29 mouse cellular contexts compared by ENCODE assay signal in the genomic region with DNA sequence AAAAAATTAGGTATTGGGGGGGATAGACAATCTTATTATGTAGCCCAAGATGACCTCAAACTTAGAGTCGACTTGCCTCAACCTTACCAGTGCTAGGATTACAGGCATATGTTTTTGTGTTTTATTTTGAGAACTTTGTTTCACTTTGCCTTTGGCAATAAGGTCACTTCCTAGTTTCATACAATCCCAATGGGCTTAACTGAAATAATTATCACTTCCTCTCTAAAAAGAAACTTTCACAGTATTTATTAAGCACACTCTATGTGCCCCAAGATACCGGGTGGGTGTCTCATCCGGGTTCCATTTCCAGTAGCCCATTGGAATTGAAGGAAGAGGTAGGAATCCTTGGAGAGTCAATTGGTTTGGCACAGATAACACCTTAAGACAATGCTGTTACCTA. TPM values are rescaled to one million over a fixed set of nuclear protein-coding genes. Genes with fewer than 3 reads are reported as not detected.
DNase-seq lines count a peak whose midpoint lies in the region; ATAC-seq lines count a peak whose summit lies in the region.
"Had no signal": no experiment of that assay in that cellular context is flagged by ENCODE, and none has a peak within 500 bp of the region (broad histone marks: within the 10 kb centered on the region; RNA-seq: fewer than 3 reads in every experiment).

No protein-coding gene starts in this region.

- WGBS in midbrain, embryonic 16.5 days, result 90% methylated on average over 3 of the region's 3 CpGs

- H3K36me3 ChIP-seq in midbrain, embryonic 16.5 days (ENCODE audit: control insufficient read depth, insufficient read depth, low read length), result no peaks in the 10 kb centered on the region
- H3K36me3 ChIP-seq: embryonic facial prominence, embryonic 15.5 days; forebrain, embryonic 12.5 days; hindbrain, embryonic 12.5 days; neural tube, embryonic 13.5 days had no signal

- no peaks in the 10 kb centered on the region for H3K9me3 ChIP-seq in midbrain, embryonic 16.5 days (replicated peaks; ENCODE audit: control insufficient read depth, low read length, poor library complexity, severe bottlenecking)
- H3K9me3 ChIP-seq: embryonic facial prominence, embryonic 10.5 days; embryonic facial prominence, embryonic 15.5 days; forebrain, embryonic 12.5 days; hindbrain, embryonic 12.5 days; neural tube, embryonic 13.5 days had no signal

- H3K4me3 ChIP-seq in brown adipose tissue, adult 24 weeks (ENCODE audit: insufficient read depth, low read depth, low read length), result no peak overlapping the region
- H3K4me3 ChIP-seq in midbrain, embryonic 16.5 days (ENCODE audit: low read depth, low read length), result no peak overlapping the region
- H3K4me3 ChIP-seq: embryonic facial prominence, embryonic 10.5 days; embryonic facial prominence, embryonic 15.5 days; forebrain, embryonic 12.5 days; hindbrain, embryonic 12.5 days; neural tube, embryonic 13.5 days had no signal

- no peaks in the 10 kb centered on the region for H3K27me3 ChIP-seq in midbrain, embryonic 16.5 days (ENCODE audit: control insufficient read depth, insufficient read depth, low read depth, low read length)
- H3K27me3 ChIP-seq: CH12.LX; embryonic facial prominence, embryonic 15.5 days; forebrain, embryonic 12.5 days; hindbrain, embryonic 12.5 days; neural tube, embryonic 13.5 days had no signal

- no peak overlapping the region for H3K4me2 ChIP-seq in midbrain, embryonic 16.5 days (ENCODE audit: low read length)
- H3K4me2 ChIP-seq: embryonic facial prominence, embryonic 15.5 days; forebrain, embryonic 12.5 days; hindbrain, embryonic 12.5 days; midbrain, embryonic 11.5 days; neural tube, embryonic 13.5 days had no signal

- no peak overlapping the region for H3K9ac ChIP-seq in midbrain, embryonic 16.5 days (ENCODE audit: low read depth, low read length)
- H3K9ac ChIP-seq: embryonic facial prominence, embryonic 15.5 days; forebrain, embryonic 12.5 days; forebrain, postnatal 0 days; hindbrain, embryonic 12.5 days; liver, embryonic 14.5 days; neural tube, embryonic 13.5 days had no signal

- peak; percentile 50 for ATAC-seq in megakaryocyte progenitor cell, adult 5-6 weeks (replicated peaks; ENCODE audit: poor library complexity)
- no peak for ATAC-seq in midbrain, embryonic 16.5 days
- ATAC-seq: forebrain, postnatal 0 days; intestine, postnatal 0 days had no signal

- H3K4me1 ChIP-seq in brown adipose tissue, adult 24 weeks (ENCODE audit: control insufficient read depth, insufficient read depth, insufficient read length, low read length), result peaks cover 7% of the 10 kb centered on the region
- H3K4me1 ChIP-seq in midbrain, embryonic 16.5 days (ENCODE audit: control insufficient read depth, insufficient read depth, low read length), result no peaks in the 10 kb centered on the region
- H3K4me1 ChIP-seq: embryonic facial prominence, embryonic 10.5 days; embryonic facial prominence, embryonic 15.5 days; forebrain, embryonic 12.5 days; hindbrain, embryonic 12.5 days; neural tube, embryonic 13.5 days had no signal

- peak; percentile 38 for DNase-seq in heart, adult 8-10 months (ENCODE audit: low spot score)
- no peak for DNase-seq in heart, postnatal 4 days
- no peak for DNase-seq in adipocyte (ENCODE audit: low spot score)
- DNase-seq in layer of hippocampus, postnatal 14 days (ENCODE audit: low spot score in 2 of 2), result no peak
- DNase-seq: adrenal gland, postnatal 10 days; cerebellum, adult 11-12 months; cerebellum, postnatal 10 days; forebrain, postnatal 0 days; gastrocnemius, postnatal 10 days; heart, adult 18-20 months; kidney, adult 9 months; kidney, postnatal 10 days; layer of hippocampus, adult 9-11 months; liver; lung, adult 2 months; lung, postnatal 10 days; thymus, postnatal 14 days had no signal

- peak overlapping the region; percentile 77 for H3K27ac ChIP-seq in brown adipose tissue, adult 24 weeks (replicated peaks; ENCODE audit: low read depth, low read length)
- no peak overlapping the region for H3K27ac ChIP-seq in midbrain, embryonic 16.5 days (ENCODE audit: low read length)
- H3K27ac ChIP-seq: embryonic facial prominence, embryonic 10.5 days; embryonic facial prominence, embryonic 15.5 days; forebrain, embryonic 12.5 days; hindbrain, embryonic 12.5 days; liver, embryonic 14.5 days; neural tube, embryonic 13.5 days had no signal

RNA-seq across cellular contexts. Expression of gene Bmf, which starts 12.9 kb away (rescaled TPM):
- 1 to 10 TPM; 2.8 to 9.8 (median 7.7) TPM for total RNA-seq in heart, adult 8-10 months (2022)
- 1 to 10 TPM; 4.2 to 7.6 TPM for total RNA-seq in heart, postnatal 4 days (2021)
- polyA plus RNA-seq in brown adipose tissue, adult 24 weeks (2012; ENCODE audit: insufficient read depth, insufficient read length, missing spikeins), result 2.5 and 3.0 TPM in 2 replicates
- 0.20 and 0.56 TPM in 2 replicates for total RNA-seq in megakaryocyte progenitor cell, adult 5-6 weeks (2015)
- total RNA-seq in megakaryocyte progenitor cell, adult 5-6 weeks (2017), result 0.51 and 0.71 TPM in 2 replicates
- polyA plus RNA-seq in midbrain, embryonic 16.5 days (2015; fragmentation: Nextera tagmentation; extraction: Ambion mirVana), result 1.2 and 2.0 TPM in 2 replicates
- total RNA-seq in layer of hippocampus, postnatal 14 days (2021), result 1 to 10 TPM; 5.2 to 6.7 TPM

RNA-seq across cellular contexts. Expression of gene Bub1b, which starts 35.6 kb away (rescaled TPM):
- under 1 TPM; 0.56 to 0.94 (median 0.60) TPM for total RNA-seq in heart, adult 8-10 months (2022)
- 10 to 100 TPM; 39.5 to 50.3 TPM for total RNA-seq in heart, postnatal 4 days (2021)
- 0.52 and 1.2 TPM in 2 replicates for polyA plus RNA-seq in brown adipose tissue, adult 24 weeks (2012; ENCODE audit: insufficient read depth, insufficient read length, missing spikeins)
- 38.1 and 42.7 TPM in 2 replicates for total RNA-seq in megakaryocyte progenitor cell, adult 5-6 weeks (2015)
- 123 and 126 TPM in 2 replicates for total RNA-seq in megakaryocyte progenitor cell, adult 5-6 weeks (2017)
- polyA plus RNA-seq in midbrain, embryonic 16.5 days (2015; fragmentation: Nextera tagmentation; extraction: Ambion mirVana), result 7.0 and 8.8 TPM in 2 replicates
- total RNA-seq in layer of hippocampus, postnatal 14 days (2021), result 1 to 10 TPM; 2.7 to 2.9 TPM

Comparison
In these comparisons a context has a peak if more than half of its experiments do, and no peak if none do; other contexts are left out.
1. RNA of gene Bub1b, which starts 35.6 kb away (total RNA-seq): 38.1 to 126 TPM in megakaryocyte progenitor cell, adult 5-6 weeks and 39.5 to 50.3 TPM in heart, postnatal 4 days; 2.7 to 2.9 TPM in layer of hippocampus, postnatal 14 days and 0.56 to 0.94 TPM in heart, adult 8-10 months; every median in the first group is over 4 times any median in the second.